Mouse (Mus musculus) embryonic facial prominence, embryonic 10.5 days (tissue): ENCODE measurements around the gene Hsd17b12. TPM values are rescaled to one million over a fixed set of nuclear protein-coding genes. Genes with fewer than 3 reads are reported as not detected.
A peak's percentile ranks its signal among the peaks of the same experiment; 100 is the strongest.

Source experiments
- DNase-seq: peaks from one replicate; pipeline ENCODE4 v3.0.0-alpha.2; 2017; ENCODE audit warnings: low spot score
- H3K27ac ChIP-seq: fragments of 300-500 bp; sonication (generic); replicated peaks from 2 replicates; pipeline ENCODE4 v1.5.1; 2016; ENCODE audit warnings: mild to moderate bottlenecking
- H3K27me3 ChIP-seq: fragments of 300-500 bp; sonication (generic); replicated peaks from 2 replicates; pipeline ENCODE4 v1.6.1; 2016; ENCODE audit warnings: low read depth, mild to moderate bottlenecking; ENCODE audit not compliant: poor library complexity, severe bottlenecking
- H3K36me3 ChIP-seq: fragments of 300-500 bp; sonication (generic); replicated peaks from 2 replicates; pipeline ENCODE4 v1.6.1; 2016; ENCODE audit warnings: mild to moderate bottlenecking, moderate library complexity
- H3K4me1 ChIP-seq: fragments of 300-500 bp; sonication (generic); 2 replicates; pipeline ENCODE4 v1.6.1; 2016
- H3K4me3 ChIP-seq: fragments of 300-500 bp; sonication (generic); 2 replicates; pipeline ENCODE4 v1.5.1; 2016; ENCODE audit warnings: mild to moderate bottlenecking, moderate library complexity
- H3K9me3 ChIP-seq: fragments of 300-500 bp; sonication (generic); 2 replicates; pipeline ENCODE4 v1.6.1; 2016; ENCODE audit warnings: mild to moderate bottlenecking
- WGBS: fragments of 180-500 bp; shearing (Covaris S2); methylation state at CpG from one replicate; pipeline ENCODE4 v1.1.7; 2016; 5-methylcytosine and 5-hydroxymethylcytosine counted together
- polyA plus RNA-seq: library from polyadenylated mRNA; unstranded; fragments of >200 nt; fragmentation: Nextera tagmentation; extraction: Ambion mirVana; gene quantifications from 2 replicates; pipeline ENCODE4 v1.2.1, GENCODE M21; 2016

Hsd17b12 gene
- 130 and 135 TPM in 2 replicates for polyA plus RNA-seq

- Histone ChIP-seq H3K36me3 (peaks cover 7% of the 10 kb centered on the region), H3K27ac (peak within 1 kb of the TSS; percentile 97), H3K27me3 (no peaks in the 10 kb centered on the region), H3K9me3 (no peaks in the 10 kb centered on the region), H3K4me3 (peak within 1 kb of the TSS; percentile 91), H3K4me1 (peaks cover 33% of the 10 kb centered on the region)
- DNase-seq = peak; percentile 99
- under 1% methylated on average over 69 of the region's 69 CpGs for WGBS
Observed at GRCm38 (mm10) chr2:94157592-94158519, at the start of gene Hsd17b12. Hsd17b12 (minus strand) TSS chr2:94157964.

GRCm38 (mm10) chr2:94184906-94185305 lies 27.1 kb upstream of the Hsd17b12 start:
- H3K9me3 ChIP-seq = no peaks in the 10 kb centered on the region
- WGBS = 83% methylated on average over 2 of the region's 2 CpGs

GRCm38 (mm10) chr2:94184142-94184541 lies 26.4 kb upstream of the Hsd17b12 start:
- Histone ChIP-seq H3K4me3 (no peak overlapping the region), H3K9me3 (no peaks in the 10 kb centered on the region), H3K27me3 (peaks cover 7% of the 10 kb centered on the region; the same call in 1 of the 2 replicates), H3K4me1 (no peaks in the 10 kb centered on the region; the same call in 1 of the 2 replicates), H3K36me3 (no peaks in the 10 kb centered on the region), H3K27ac (no peak overlapping the region)
- no peak for DNase-seq
- 10% methylated on average over 6 of the region's 6 CpGs for WGBS

More at GRCm38 (mm10) chr2:94184906-94185305, 27.1 kb upstream of the Hsd17b12 start:
- Histone ChIP-seq H3K4me3 (no peak overlapping the region), H3K4me1 (no peaks in the 10 kb centered on the region; the same call in 1 of the 2 replicates), H3K36me3 (no peaks in the 10 kb centered on the region), H3K27ac (no peak overlapping the region), H3K27me3 (peaks cover 7% of the 10 kb centered on the region; the same call in 1 of the 2 replicates)
- no peak for DNase-seq

GRCm38 (mm10) chr2:94179030-94179407 lies 21.3 kb upstream of the Hsd17b12 start:
- peaks cover 14% of the 10 kb centered on the region for H3K4me1 ChIP-seq
- no peaks in the 10 kb centered on the region for H3K9me3 ChIP-seq
- H3K4me3 ChIP-seq = peak overlapping the region; percentile 81
- H3K27ac ChIP-seq = 0 out of 2 replicates have a peak overlapping the region, but pooled peaks have one; percentile 94
- peaks cover 7% of the 10 kb centered on the region; the same call in 1 of the 2 replicates for H3K27me3 ChIP-seq
- no peaks in the 10 kb centered on the region for H3K36me3 ChIP-seq
- 0% methylated on average over 3 of the region's 3 CpGs for WGBS
- no peak for DNase-seq

GRCm38 (mm10) chr2:94178321-94179029 lies 20.7 kb upstream of the Hsd17b12 start:
- 1% methylated on average over 22 of the region's 22 CpGs for WGBS
- DNase-seq = peak; percentile 86
- peaks cover 5% of the 10 kb centered on the region; the same call in 1 of the 2 replicates for H3K27me3 ChIP-seq
- H3K36me3 ChIP-seq = no peaks in the 10 kb centered on the region
- H3K4me3 ChIP-seq = peak overlapping the region; percentile 81
- H3K27ac ChIP-seq = peak overlapping the region; percentile 94
- H3K4me1 ChIP-seq = peaks cover 14% of the 10 kb centered on the region
- no peaks in the 10 kb centered on the region for H3K9me3 ChIP-seq

- H3K4me1 ChIP-seq = peaks cover 14% of the 10 kb centered on the region
- no peaks in the 10 kb centered on the region for H3K9me3 ChIP-seq
- no peaks in the 10 kb centered on the region for H3K27me3 ChIP-seq
- DNase-seq = no peak
- 87% methylated on average over 6 of the region's 6 CpGs for WGBS
- no peak overlapping the region for H3K27ac ChIP-seq
- peak overlapping the region; percentile 81 for H3K4me3 ChIP-seq
- no peaks in the 10 kb centered on the region for H3K36me3 ChIP-seq
Observed at GRCm38 (mm10) chr2:94177294-94177693, 19.5 kb upstream of the Hsd17b12 start.

GRCm38 (mm10) chr2:94176381-94176780 lies 18.6 kb upstream of the Hsd17b12 start:
- H3K27ac ChIP-seq = no peak overlapping the region
- no peaks in the 10 kb centered on the region for H3K36me3 ChIP-seq
- WGBS = 90% methylated on average over 3 of the region's 3 CpGs
- H3K9me3 ChIP-seq = no peaks in the 10 kb centered on the region
- no peak overlapping the region for H3K4me3 ChIP-seq
- no peak for DNase-seq
- no peaks in the 10 kb centered on the region for H3K27me3 ChIP-seq
- peaks cover 14% of the 10 kb centered on the region for H3K4me1 ChIP-seq

- Histone ChIP-seq H3K27ac (no peak overlapping the region), H3K9me3 (no peaks in the 10 kb centered on the region), H3K27me3 (no peaks in the 10 kb centered on the region), H3K4me3 (no peak overlapping the region), H3K4me1 (peaks cover 14% of the 10 kb centered on the region), H3K36me3 (no peaks in the 10 kb centered on the region)
- 91% methylated on average over 13 of the region's 13 CpGs for WGBS
- no peak for DNase-seq
Observed at GRCm38 (mm10) chr2:94173549-94173948, 15.8 kb upstream of the Hsd17b12 start.

GRCm38 (mm10) chr2:94163207-94163606 lies 5.4 kb upstream of the Hsd17b12 start:
- no peak for DNase-seq
- Histone ChIP-seq H3K27me3 (no peaks in the 10 kb centered on the region), H3K27ac (no peak overlapping the region), H3K9me3 (no peaks in the 10 kb centered on the region), H3K4me1 (peaks cover 3% of the 10 kb centered on the region; the same call in 1 of the 2 replicates), H3K4me3 (no peak overlapping the region), H3K36me3 (no peaks in the 10 kb centered on the region)
- 63% methylated on average over 2 of the region's 2 CpGs for WGBS

- Histone ChIP-seq H3K27me3 (no peaks in the 10 kb centered on the region), H3K27ac (no peak overlapping the region), H3K9me3 (no peaks in the 10 kb centered on the region), H3K4me3 (no peak overlapping the region), H3K4me1 (peaks cover 3% of the 10 kb centered on the region; the same call in 1 of the 2 replicates), H3K36me3 (no peaks in the 10 kb centered on the region)
- no peak for DNase-seq
- 72% methylated on average over 6 of the region's 6 CpGs for WGBS
Observed at GRCm38 (mm10) chr2:94162141-94162540, 4.4 kb upstream of the Hsd17b12 start.

- no peaks in the 10 kb centered on the region for H3K9me3 ChIP-seq
- no peaks in the 10 kb centered on the region for H3K27me3 ChIP-seq
- WGBS = 22% methylated on average over 4 of the region's 4 CpGs
- no peak for DNase-seq
- peak overlapping the region; percentile 79 for H3K27ac ChIP-seq
- H3K4me1 ChIP-seq = peaks cover 29% of the 10 kb centered on the region
- peak overlapping the region; percentile 91 for H3K4me3 ChIP-seq
- peaks cover 7% of the 10 kb centered on the region for H3K36me3 ChIP-seq
Observed at GRCm38 (mm10) chr2:94158520-94158884, 738 bp upstream of the Hsd17b12 start.

GRCm38 (mm10) chr2:94157051-94157450 lies 713 bp downstream of the Hsd17b12 start:
- H3K36me3 ChIP-seq = peaks cover 16% of the 10 kb centered on the region
- H3K27ac ChIP-seq = peak overlapping the region; percentile 97
- DNase-seq = no peak
- peaks cover 41% of the 10 kb centered on the region for H3K4me1 ChIP-seq
- peak overlapping the region; percentile 91 for H3K4me3 ChIP-seq
- H3K27me3 ChIP-seq = no peaks in the 10 kb centered on the region
- 2% methylated on average over 10 of the region's 10 CpGs for WGBS
- H3K9me3 ChIP-seq = no peaks in the 10 kb centered on the region
